Mouse (Mus musculus) frontal cortex, postnatal 25 days (tissue): ENCODE measurements at regions not wholly inside any gene's neighbourhood (a gene's known extent, or its start where the extent isn't known, plus 50 kb on each side); places are given as distances from the start of the nearest gene placed in this dataset.
A peak's percentile ranks its signal among the peaks of the same experiment; 100 is the strongest.

ENCODE experiments used
- DNase-seq, 2 experiments: peaks; one replicate each; pipeline ENCODE4 v3.0.0; 2022; ENCODE audit warnings: low spot score in 2 of 2

GRCm38 (mm10) chr15:45453797-45454196, 5319.6 kb downstream of the 9330182O14Rik start:
- DNase-seq = peak; percentile 3 to 7

GRCm38 (mm10) chr15:45470425-45470824, 5336.3 kb downstream of the 9330182O14Rik start:
- no peak for DNase-seq

- DNase-seq = no peak
Observed at GRCm38 (mm10) chr15:45473191-45473590, 5339.0 kb downstream of the 9330182O14Rik start.

DNA sequence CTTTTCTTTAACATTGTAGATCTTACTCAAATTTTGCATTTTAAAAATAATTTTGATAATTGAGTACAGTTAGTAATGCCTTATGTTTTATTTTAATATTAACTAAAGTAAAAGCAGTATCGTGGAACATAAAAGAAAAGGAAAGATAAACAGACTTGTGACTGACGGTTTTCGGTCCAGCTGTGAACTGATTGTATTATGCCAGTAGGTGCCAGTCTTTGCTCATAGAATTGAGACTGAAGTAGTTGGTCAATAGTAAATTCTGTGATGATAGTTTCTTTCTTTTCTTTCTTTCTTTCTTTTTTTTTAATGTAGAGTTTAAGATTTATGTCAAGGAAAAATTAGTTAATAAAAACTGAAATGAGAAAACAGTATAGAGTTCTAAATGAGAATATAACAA, 5376.1 kb downstream of the 9330182O14Rik start:
- DNase-seq = no peak
